In the genomic region with DNA sequence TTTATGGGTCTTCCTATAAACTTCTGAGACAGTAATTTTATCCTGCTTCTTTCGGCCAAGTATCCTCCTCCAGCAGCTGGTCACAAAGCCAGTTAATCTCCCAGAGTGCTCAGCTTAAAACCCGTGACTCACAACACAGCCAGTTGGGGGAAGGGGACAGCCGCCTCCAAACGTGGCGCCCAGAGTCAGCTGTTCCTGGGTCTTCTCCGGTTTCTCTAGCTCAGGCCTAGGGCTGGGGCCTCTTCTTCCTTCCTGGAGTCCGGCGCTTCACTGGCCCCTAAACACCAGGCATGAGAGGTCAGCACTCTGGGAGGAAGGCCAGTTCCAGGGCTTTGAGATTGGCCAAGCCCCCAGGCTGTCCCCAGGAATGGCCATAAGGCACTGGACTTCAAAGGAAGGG, we compare ENCODE assay signal across 21 mouse cellular contexts. TPM values are rescaled to one million over a fixed set of nuclear protein-coding genes. Genes with fewer than 3 reads are reported as not detected.
DNase-seq lines count a peak whose midpoint lies in the region; ATAC-seq and TF ChIP-seq lines count a peak whose summit lies in the region.
"Had no signal": no experiment of that assay in that cellular context is flagged by ENCODE, and none has a peak within 500 bp of the region (broad histone marks: within the 10 kb centered on the region; RNA-seq: fewer than 3 reads in every experiment).

No protein-coding gene starts in this region.

- 51% methylated on average over 8 of the region's 8 CpGs for WGBS in limb, embryonic 15.5 days

- H3K9me3 ChIP-seq in limb, embryonic 15.5 days = no peaks in the 10 kb centered on the region
- H3K9me3 ChIP-seq: G1E; hindbrain, embryonic 10.5 days; midbrain, embryonic 10.5 days had no signal

- H3K9ac ChIP-seq in limb, embryonic 15.5 days = no peak overlapping the region

- no peak overlapping the region for H3K4me3 ChIP-seq in gastrocnemius, adult 2 months
- H3K4me3 ChIP-seq in limb, embryonic 15.5 days = no peak overlapping the region
- H3K4me3 ChIP-seq: hindbrain, embryonic 10.5 days; midbrain, embryonic 10.5 days had no signal

- 0 out of 2 replicates have a peak, but pooled peaks cover 2% of the 10 kb centered on the region for H3K4me1 ChIP-seq in limb, embryonic 15.5 days

- peak overlapping the region; percentile 92 for H3K27ac ChIP-seq in gastrocnemius, adult 2 months
- no peak overlapping the region for H3K27ac ChIP-seq in limb, embryonic 15.5 days
- H3K27ac ChIP-seq: hindbrain, embryonic 10.5 days; midbrain, embryonic 10.5 days had no signal

- no peak overlapping the region for H3K4me2 ChIP-seq in limb, embryonic 15.5 days
- H3K4me2 ChIP-seq: liver, embryonic 11.5 days had no signal

- peak; percentile 55 for ATAC-seq in limb, embryonic 15.5 days (ENCODE audit: insufficient number of reproducible peaks, low FRiP score, low TSS enrichment, low read depth)
- ATAC-seq: CD4-positive, CD25-positive, alpha-beta regulatory T cell, adult 4 months; inflammation-experienced regulatory T-cells, adult 6 months had no signal

- no peak for TF ChIP-seq CTCF in gastrocnemius, adult 2 months (IDR thresholded peaks at IDR 0.05)

- no peaks in the 10 kb centered on the region for H3K36me3 ChIP-seq in limb, embryonic 15.5 days
- H3K36me3 ChIP-seq: G1E; hindbrain, embryonic 10.5 days; midbrain, embryonic 10.5 days had no signal

- H3K27me3 ChIP-seq in limb, embryonic 15.5 days = peaks cover 28% of the 10 kb centered on the region

- DNase-seq in NIH3T3 (ENCODE audit: low read depth) = peak; percentile 12
- peak; percentile 3 for DNase-seq in embryo, embryonic 9.5 days (ENCODE audit: extremely low spot score)
- DNase-seq in gastrocnemius, adult 2 months = peak; percentile 89
- no peak for DNase-seq in urinary bladder, postnatal 10 days (ENCODE audit: low spot score)
- DNase-seq in left cerebral cortex, postnatal 25 days (ENCODE audit: low spot score in 2 of 2) = no peak
- DNase-seq in urinary bladder, postnatal 4 days (ENCODE audit: low spot score in 2 of 2) = no peak
- DNase-seq: cerebellum, adult 9-10 months; heart, adult 18-20 months; lung, adult 2 months; lung, postnatal 36 days had no signal

- intact Hi-C loops in gastrocnemius, adult 2 months (cut with DNase I) = loop anchor here (1.0 kb wide), 1 partner anchor 17 kb away; no protein-coding TSS in a partner anchor
- intact Hi-C loops in left cerebral cortex, postnatal 25 days (cut with DNase I) = no loop called here

RNA-seq across cellular contexts. Expression of gene Myod1, which starts 23.1 kb away (rescaled TPM):
- 10 to 100 TPM; 17.3 to 21.3 TPM for total RNA-seq in gastrocnemius, adult 2 months (2021)
- polyA plus RNA-seq in limb, embryonic 15.5 days (2015; fragmentation: Nextera tagmentation; extraction: Ambion mirVana) = 35.8 and 56.9 TPM in 2 replicates
- total RNA-seq in left cerebral cortex, postnatal 25 days (2021) = under 1 TPM in 1 of 2 experiments, not detected in 1; 0.18 TPM
- total RNA-seq: adrenal gland, adult 18-20 months; heart, adult 18-20 months; neutrophil, adult 5-6 weeks had no signal
- polyA plus RNA-seq: CD4-positive, CD25-positive, alpha-beta regulatory T cell, adult 4 months; G1E; inflammation-experienced regulatory T-cells, adult 6 months; midbrain, embryonic 10.5 days had no signal

RNA-seq across cellular contexts. Expression of gene Kcnc1, which starts 43.1 kb away (rescaled TPM):
- total RNA-seq in gastrocnemius, adult 2 months (2021) = 10 to 100 TPM; 38.9 to 66.6 TPM
- 0.37 and 0.45 TPM in 2 replicates for polyA plus RNA-seq in limb, embryonic 15.5 days (2015; fragmentation: Nextera tagmentation; extraction: Ambion mirVana)
- total RNA-seq in left cerebral cortex, postnatal 25 days (2021) = 100 to 1,000 TPM; 115 to 131 TPM
- polyA plus RNA-seq: G1E; heart, embryonic 16.5 days; kidney, embryonic 14.5 days had no signal

Comparison
In these comparisons a context has a peak if more than half of its experiments do, and no peak if none do; other contexts are left out.
1. DNase-seq: peak in NIH3T3 (single experiment), embryo, embryonic 9.5 days (single experiment) and gastrocnemius, adult 2 months (single experiment); none in urinary bladder, postnatal 10 days (single experiment), left cerebral cortex, postnatal 25 days (0 of 2) and urinary bladder, postnatal 4 days (0 of 2).
2. RNA of gene Myod1, which starts 23.1 kb away (total RNA-seq): 17.3 to 21.3 TPM in gastrocnemius, adult 2 months; 0.18 TPM in left cerebral cortex, postnatal 25 days; every median in the first group is over 10 times any median in the second.